Mouse (Mus musculus) layer of hippocampus, adult 9-11 months (tissue): ENCODE results near the gene Spaca9.

Experiments
- DNase-seq: peaks from one replicate; pipeline ENCODE4 v3.0.0; 2022

The Spaca9 gene

GRCm38 (mm10) chr2:28699361-28700335 is at the start of gene Spaca9, which contains the start of gene Ak8:
Gene Spaca9 (minus strand): TSS chr2:28699727.
Gene Ak8 (plus strand): TSS chr2:28700164.
- peak; percentile 77 for DNase-seq

DNA sequence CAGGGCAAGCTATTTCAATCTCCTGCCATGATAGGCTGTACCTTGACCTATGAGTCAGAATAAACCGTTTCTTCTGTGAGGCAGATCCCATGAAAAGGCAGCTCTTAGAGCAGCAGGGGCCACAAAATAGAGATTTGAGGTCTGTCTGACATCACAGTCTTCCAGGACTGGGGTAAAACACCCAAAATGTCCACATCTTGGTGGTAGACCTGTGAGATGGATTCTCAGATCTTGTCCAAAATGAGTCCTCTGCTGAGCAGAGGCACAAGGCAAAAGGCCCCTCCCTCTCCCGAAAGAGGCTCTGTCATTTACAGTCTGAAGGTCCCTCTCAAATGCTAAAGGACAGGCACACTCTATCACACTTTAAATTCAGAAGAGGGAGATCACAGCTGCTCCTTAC is 48.2 kb upstream of the Spaca9 start:
- DNase-seq, result no peak

DNA sequence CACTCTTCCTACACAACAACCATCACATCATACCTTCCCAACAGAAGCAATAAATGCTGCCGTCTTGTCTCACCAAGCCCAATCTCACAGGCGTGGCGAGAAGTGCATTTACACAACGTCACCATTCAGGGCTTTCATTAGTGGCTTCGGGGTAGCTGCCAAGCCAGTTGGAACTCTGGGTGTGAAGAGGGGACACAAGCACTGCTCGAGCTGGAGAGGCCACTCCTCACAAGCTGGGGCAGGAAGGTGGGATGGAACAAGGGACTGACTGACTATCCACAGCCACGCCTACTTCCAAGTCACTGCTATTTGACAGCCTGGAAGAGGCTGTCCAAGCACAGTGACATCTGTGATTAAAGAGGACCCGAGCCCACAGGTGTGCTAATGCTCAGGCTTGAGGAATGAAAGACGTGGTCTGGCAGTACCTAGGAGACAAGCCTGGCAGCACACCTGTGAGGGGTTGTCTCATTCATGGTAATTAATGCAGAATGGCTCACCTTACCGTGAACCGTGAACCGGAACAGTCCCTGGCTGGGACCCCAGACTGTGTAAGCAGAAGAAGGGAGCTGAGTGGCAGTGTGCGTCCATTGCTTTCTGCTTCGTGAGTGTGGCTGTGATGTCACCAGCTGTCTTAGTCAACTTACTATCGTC is 47.3 kb upstream of the Spaca9 start:
- DNase-seq, result no peak

- DNase-seq, result no peak
Observed at GRCm38 (mm10) chr2:28742701-28743100, 43.2 kb upstream of the Spaca9 start.

GRCm38 (mm10) chr2:28740159-28740558 is 40.6 kb upstream of the Spaca9 start:
- DNase-seq, result no peak

- no peak for DNase-seq
Observed at GRCm38 (mm10) chr2:28737112-28737511, 37.6 kb upstream of the Spaca9 start.

DNA sequence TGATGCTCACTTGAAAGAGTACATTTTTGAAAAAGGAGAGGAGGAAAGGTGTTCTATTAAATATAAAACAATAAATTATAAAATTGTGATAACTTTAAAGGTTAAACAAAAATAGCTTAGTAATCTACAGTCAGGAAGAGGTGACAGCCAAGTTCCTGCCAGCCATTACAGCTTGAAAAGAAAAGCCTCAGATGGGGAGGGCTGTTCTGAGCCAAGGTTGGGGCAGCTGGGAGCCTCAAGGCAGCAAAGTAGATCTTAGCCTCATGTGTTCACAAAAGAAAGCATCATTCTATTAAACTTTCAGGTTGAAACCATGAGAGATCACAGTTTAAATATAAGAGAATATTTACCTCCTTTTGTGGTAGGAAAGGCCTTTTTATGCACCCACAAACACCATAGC is 31.1 kb upstream of the Spaca9 start:
- DNase-seq, result no peak

GRCm38 (mm10) chr2:28727786-28728404 is 28.4 kb upstream of the Spaca9 start:
- DNase-seq, result no peak

GRCm38 (mm10) chr2:28723912-28724311 is 24.4 kb upstream of the Spaca9 start:
- no peak for DNase-seq

DNA sequence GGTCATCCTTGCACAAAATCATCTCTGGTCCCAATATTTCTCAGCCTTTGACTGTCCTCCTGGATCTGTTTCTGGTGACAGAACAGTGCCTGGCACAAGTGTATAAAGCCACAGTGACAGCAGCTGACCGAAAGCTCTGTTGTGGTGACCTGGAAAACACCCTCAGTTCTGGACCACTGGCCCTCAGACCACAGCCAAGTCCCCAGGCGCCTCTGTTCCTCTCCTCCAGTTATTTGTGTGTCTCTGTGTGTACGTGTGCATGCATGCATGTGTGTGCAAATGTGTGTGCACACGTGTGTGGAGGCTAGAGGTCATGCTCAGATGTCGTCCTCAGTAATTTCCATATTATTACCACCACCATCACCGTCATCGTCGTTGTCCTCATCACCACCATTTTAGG is 22.9 kb upstream of the Spaca9 start:
- no peak for DNase-seq

DNA sequence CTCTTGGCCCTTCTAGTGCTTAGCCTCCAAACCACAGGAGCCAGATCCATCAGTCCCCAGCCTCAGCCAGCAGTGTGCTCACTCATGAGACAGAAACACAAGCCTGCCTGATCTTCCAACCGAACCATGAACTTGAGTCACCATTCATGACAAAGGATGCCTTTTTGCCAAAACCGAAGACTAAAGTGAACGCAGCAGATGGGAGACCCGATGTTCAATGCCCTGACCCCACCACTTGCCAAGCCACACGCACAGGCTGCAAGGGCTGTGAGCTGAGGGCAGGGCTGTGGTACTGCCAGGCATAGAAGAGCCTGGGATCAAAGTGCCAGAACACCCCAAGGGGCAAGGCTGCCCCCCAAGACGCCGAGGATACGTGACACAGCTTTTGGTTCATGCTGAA is 13.5 kb upstream of the Spaca9 start:
- no peak for DNase-seq

GRCm38 (mm10) chr2:28706787-28707186 is 7.3 kb upstream of the Spaca9 start:
- no peak for DNase-seq

DNA sequence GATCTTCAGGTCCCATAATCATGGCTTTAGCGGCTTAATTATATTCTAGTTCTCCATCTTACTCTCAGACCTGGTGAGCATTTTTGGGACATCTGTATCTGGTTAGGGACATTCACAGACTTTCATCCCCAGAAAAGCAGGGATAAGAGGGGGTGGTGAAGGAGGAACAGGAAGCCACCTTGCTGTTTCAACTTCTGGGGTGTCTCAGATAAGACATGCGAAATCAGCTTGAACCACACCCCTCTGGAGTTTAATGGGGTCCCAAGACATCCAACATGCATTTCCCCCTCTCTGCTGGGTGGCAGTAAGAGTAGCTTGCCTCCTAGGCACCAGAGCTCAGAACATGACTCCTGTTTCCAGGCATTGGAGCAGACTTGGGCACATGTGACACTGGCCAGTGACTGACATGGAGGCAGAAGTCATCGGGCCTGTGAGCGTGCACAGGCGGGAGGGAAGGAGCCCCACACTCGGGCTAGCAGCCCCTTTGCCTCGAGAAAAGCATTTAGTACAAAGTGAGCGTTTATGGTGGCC is 6.6 kb upstream of the Spaca9 start:
- DNase-seq, result no peak

- DNase-seq, result no peak
Observed at GRCm38 (mm10) chr2:28701646-28702262, 2.2 kb upstream of the Spaca9 start.

- no peak for DNase-seq
Observed at GRCm38 (mm10) chr2:28698566-28698965, 961 bp downstream of the Spaca9 start.

DNA sequence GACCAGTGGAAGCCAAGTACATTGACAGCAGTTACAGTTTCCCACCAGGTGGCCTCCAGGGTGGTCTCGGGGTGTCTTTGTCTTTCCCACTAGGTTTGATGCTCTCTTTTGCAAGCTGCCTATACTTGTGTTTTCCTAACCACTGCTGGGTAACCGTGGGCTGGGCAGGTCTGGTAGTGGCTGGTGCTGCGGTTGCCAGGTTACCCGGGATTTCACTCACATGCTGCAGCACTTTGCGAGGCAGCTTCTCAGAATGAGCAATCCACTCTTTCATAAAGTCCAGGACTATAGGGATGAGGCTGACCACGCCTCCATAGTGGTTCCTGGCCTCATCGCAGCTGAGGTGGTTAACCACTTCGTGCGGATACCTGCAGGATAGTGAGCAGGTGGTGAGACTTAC is 6.8 kb downstream of the Spaca9 start:
- DNase-seq, result peak; percentile 24

DNA sequence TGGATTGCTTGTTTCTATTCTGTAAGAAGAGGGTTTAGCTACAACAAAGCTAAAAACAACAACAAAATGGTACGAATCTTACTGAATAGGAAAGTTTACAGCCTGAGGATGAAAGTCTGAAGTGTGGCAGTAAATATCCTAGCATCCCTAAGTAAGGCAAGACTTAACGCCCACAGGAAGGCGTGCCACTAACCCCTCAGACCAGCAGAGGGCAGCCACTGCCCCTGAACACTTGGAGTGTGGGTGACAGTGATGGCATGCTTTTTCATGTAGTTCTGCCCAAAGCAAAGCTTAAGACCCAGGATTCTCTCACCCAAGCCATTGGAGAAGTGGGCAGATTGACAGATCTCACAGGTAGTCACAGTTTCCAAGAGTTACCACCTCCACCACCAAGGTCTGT is 11.1 kb downstream of the Spaca9 start:
- no peak for DNase-seq

GRCm38 (mm10) chr2:28685895-28686294 is 13.6 kb downstream of the Spaca9 start:
- DNase-seq, result no peak

GRCm38 (mm10) chr2:28681718-28682117 is 17.8 kb downstream of the Spaca9 start:
- DNase-seq, result peak; percentile 72

DNA sequence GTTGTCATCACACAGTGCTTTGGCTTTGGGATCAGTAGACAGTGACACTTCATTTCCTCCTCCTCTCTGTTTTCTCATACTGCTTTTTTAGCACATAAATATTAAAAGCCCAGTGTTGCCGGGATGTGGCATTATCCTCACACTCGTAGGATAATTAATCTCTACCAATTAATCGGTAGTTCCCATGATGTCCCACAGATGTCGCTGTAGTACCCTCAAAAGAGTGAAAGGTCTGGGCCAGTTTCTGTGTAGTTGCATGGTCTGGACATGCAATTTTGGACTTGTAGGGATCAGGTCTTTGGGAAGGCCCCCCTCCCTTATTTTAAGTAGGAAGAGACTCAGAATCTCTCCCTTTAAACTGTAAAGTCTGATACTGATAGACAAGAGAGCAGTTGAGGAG is 18.8 kb downstream of the Spaca9 start:
- DNase-seq, result no peak

GRCm38 (mm10) chr2:28676005-28676404 is 23.5 kb downstream of the Spaca9 start:
- no peak for DNase-seq

DNA sequence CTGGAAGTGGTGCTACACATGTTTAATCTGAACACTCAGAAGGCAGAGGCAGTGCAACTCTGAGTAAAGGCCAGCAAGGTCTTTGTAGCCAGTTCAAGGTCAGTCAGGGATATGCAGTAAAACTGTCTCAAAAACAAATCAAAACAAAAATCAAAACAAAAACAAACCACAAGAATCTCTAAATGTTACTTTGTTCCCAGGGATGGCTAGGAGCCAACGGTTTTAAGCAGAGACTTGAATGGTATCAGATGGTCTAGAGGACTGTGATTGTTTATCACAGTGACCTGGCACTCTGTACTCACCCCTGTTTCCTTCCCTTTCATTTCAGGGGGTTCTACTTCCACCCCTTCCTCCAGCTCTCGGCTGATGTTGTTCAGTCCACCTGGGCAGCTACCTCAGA is 28.1 kb downstream of the Spaca9 start:
- DNase-seq, result no peak

DNA sequence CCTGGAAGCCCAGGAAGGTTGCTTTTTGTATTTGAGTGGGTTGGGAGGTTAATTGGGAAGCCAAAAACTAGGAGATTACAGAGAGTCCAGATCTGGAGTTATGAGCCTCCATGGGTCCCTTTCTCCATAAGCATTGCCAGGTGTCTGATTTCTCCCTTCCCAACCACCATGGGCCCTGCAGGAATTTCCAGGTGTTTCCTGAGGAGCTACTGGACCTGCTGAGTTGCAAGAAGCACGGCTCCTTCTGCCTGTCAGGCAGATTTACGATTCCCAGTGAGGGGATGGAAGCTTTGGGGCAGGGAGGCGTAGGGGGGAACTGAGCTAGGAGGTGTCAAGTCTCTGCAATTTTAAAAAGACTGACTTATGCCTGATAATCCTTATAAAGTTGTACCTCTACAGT is 33.7 kb downstream of the Spaca9 start:
- DNase-seq, result no peak
